Mouse (Mus musculus) erythroblast, embryonic 14.5 days (primary cell): ENCODE results near the gene Sulf2. TPM values are rescaled to one million over a fixed set of nuclear protein-coding genes. Genes with fewer than 3 reads are reported as not detected.
"Not testable (repeated sequence)": the region's sequence is repeated elsewhere in the genome, so short reads cannot be mapped to it uniquely, and the experiment has no call there.

Experiments used
- H3K27me3 ChIP-seq: 2 replicates; pipeline ENCODE4 v1.6.1; 2012; ENCODE audit warnings: inconsistent platforms; ENCODE audit not compliant: control insufficient read depth
- H3K36me3 ChIP-seq: 2 replicates; pipeline ENCODE4 v1.6.1; 2012; ENCODE audit warnings: mild to moderate bottlenecking, inconsistent platforms; ENCODE audit not compliant: control insufficient read depth
- H3K4me1 ChIP-seq: 2 replicates; pipeline ENCODE4 v1.6.1; 2012; ENCODE audit warnings: inconsistent platforms; ENCODE audit not compliant: control insufficient read depth
- H3K4me3 ChIP-seq: replicated peaks from 2 replicates; pipeline ENCODE3; 2012; ENCODE audit warnings: moderate library complexity, mild to moderate bottlenecking, inconsistent platforms
- H3K9me3 ChIP-seq: 2 replicates; pipeline ENCODE4 v1.6.1; 2012; ENCODE audit warnings: low read length, inconsistent platforms, mixed read lengths; ENCODE audit not compliant: control insufficient read depth
- GATA1 ChIP-seq: IDR thresholded peaks from 2 replicates; pipeline ENCODE4 v1.6.1; 2012; ENCODE audit warnings: low read length, inconsistent platforms, mixed read lengths
- TAL1 ChIP-seq: IDR thresholded peaks from 3 replicates; pipeline ENCODE4 v1.6.1; 2012; ENCODE audit warnings: low read length, inconsistent platforms, mixed read lengths
- polyA plus RNA-seq: library from polyadenylated mRNA; stranded (reverse); fragments of >175 nt; gene quantifications from 2 replicates; pipeline ENCODE4 v1.2.3, GENCODE M21; 2012

Gene Sulf2
- polyA plus RNA-seq, 1 experiment: 0.01 TPM

DNA sequence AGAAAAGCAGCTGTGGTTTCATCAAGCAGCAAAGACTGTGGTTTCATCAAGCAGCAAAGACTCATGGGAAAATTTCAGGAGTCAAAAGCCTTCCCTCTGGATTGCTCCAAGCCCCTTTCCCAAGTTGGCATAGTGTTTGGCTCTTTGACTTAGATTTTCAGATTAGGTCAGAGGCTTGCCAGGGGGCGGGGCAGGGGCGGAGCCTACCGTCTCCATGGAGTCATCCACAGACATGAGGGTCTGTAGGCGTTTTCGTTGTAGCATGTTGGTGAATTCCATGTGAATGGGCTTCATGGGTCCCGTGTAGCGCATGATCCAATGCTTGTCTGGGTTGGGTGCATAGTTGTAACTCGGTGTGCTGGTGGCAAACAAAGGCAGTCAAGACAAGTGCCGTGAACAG is 66.5 kb downstream of the Sulf2 start:
- H3K27me3 ChIP-seq: no peaks in the 10 kb centered on the region
- no peaks in the 10 kb centered on the region for H3K4me1 ChIP-seq
- no peak for TF ChIP-seq TAL1
- TF ChIP-seq GATA1: no peak
- H3K4me3 ChIP-seq: no peak overlapping the region
- H3K36me3 ChIP-seq: no peaks in the 10 kb centered on the region
- H3K9me3 ChIP-seq: peaks cover 3% of the 10 kb centered on the region; the same call in 1 of the 2 replicates

DNA sequence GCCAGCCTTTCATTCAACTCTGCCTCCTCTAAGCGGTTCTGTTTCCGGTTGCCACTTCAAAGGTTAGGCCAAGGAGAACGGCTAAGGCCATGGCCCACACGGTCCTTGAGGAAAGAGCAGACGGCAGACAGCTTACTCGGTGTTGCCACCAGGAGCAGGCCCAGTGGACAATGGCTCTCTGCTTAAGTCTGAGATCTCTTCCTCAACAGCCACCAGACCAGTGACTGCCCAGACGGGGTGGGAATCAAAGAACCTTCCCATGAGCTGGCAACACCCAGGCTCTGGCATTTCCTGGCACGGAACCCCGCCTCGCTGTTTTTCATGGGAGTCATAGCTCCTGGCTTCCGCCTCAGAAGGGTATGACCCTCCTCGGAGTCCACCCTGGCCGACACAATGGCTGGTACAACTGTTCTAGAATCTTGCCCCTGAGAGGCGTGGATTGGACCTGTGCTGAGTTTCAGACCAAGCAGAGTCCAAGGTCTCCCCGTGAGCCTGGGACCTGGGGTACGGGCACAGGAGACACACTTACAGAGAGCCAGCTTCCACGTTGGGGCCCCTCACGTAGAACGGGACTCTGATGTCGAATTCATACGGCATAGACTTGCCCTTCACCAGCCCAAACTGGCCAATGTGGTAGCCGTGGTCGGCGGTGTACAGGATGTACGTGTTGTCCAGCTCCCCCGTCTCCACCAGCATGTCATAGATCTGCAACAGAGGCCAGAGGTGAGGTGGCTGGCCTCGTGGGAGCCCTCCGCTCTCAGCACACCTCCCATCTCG is 68.8 kb downstream of the Sulf2 start:
- Histone ChIP-seq H3K4me3 (no peak overlapping the region), H3K4me1 (no peaks in the 10 kb centered on the region), H3K27me3 (no peaks in the 10 kb centered on the region), H3K36me3 (no peaks in the 10 kb centered on the region), H3K9me3 (no peaks in the 10 kb centered on the region)
- TF ChIP-seq GATA1 (no peak), TAL1 (no peak)

DNA sequence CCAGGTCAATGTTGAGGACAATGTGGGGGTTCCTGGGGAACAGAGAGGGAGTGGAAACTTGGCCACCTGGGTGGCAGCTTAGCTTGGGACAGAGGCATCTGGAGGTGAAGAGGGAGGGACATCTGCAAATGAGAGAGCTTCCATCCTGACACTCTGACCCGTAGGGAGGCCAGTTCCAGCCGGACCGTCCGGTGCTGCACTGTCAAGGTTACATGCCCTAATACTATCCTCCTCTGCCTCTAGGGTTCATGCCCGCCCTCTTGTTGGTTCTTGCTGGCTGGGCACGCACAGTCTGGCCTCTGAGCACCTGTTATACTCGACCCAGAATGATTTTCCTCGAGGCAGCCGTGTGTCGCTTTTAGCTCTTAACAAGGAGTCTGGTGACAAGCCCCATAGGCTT is 69.7 kb downstream of the Sulf2 start:
- Histone ChIP-seq H3K4me1 (peaks cover 3% of the 10 kb centered on the region; the same call in 1 of the 2 replicates), H3K27me3 (no peaks in the 10 kb centered on the region), H3K36me3 (no peaks in the 10 kb centered on the region), H3K9me3 (no peaks in the 10 kb centered on the region), H3K4me3 (no peak overlapping the region)
- TF ChIP-seq TAL1 (no peak), GATA1 (no peak)

DNA sequence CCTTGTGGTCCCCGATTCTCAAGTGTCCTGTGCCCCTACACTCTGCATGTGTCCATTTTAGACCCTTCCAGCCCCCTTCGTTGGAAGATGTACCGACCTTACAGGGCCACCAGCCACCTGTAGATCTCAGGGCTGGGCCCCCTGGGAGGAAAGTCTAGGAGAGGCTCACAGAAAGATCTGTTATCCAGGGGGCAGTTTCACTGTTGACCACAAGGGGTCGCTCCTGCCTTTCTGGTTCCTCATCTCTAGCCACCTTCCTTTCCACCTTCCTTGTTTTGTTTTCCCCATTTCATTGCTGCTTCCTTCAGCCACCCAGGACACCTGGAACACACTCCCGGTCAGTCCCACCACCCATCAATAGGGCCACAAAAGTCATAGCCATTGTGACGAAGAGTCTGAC is 70.5 kb downstream of the Sulf2 start:
- not testable (repeated sequence) for H3K36me3 ChIP-seq, H3K4me1 ChIP-seq, H3K4me3 ChIP-seq, H3K9me3 ChIP-seq, H3K27me3 ChIP-seq

DNA sequence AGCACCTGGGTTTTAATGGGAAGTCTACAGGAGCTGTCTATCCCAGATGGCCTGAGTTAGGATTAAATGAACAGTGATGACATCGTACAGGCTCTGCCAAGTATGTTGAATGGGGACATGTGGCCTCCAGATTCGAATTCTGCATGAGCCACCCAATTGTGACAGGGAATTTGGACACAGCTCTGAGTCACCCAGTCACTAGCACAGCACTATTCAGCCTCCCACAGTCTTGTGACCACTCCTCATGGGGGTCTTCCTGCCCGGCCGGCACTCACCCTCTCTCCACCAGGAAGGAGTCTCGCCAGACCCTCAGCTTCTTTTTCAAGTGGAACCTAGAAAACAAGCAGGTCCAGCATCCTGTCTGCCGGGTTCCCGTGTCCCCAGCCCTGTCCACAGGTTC is 71.4 kb downstream of the Sulf2 start:
- peaks cover 9% of the 10 kb centered on the region for H3K4me1 ChIP-seq
- no peak overlapping the region for H3K4me3 ChIP-seq
- H3K9me3 ChIP-seq: no peaks in the 10 kb centered on the region
- no peak for TF ChIP-seq GATA1
- TF ChIP-seq TAL1: no peak
- H3K27me3 ChIP-seq: no peaks in the 10 kb centered on the region
- no peaks in the 10 kb centered on the region for H3K36me3 ChIP-seq

DNA sequence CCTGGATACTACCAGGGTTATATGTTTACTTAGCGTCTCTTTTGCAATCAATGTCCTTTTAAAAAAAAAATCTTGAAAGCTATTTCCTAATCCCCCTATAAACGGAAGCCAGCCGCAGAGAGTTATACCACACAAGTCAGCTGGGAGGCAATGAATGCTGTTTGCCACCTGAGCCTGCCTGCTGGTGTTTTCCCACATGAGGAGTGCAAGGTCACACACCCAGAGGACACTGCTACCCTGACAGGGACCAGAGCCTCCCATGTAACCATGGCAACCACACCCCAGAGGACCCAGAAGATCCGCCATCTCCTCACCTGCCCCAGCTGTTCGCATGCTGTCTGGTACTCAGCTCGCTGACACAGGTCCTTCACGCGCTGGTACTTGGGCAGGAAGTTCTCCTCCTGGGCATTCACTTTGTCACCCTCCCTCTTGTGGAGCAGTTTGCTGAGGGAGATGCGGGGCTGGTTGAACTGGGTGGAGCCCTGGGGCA is 71.9 kb downstream of the Sulf2 start:
- Histone ChIP-seq H3K27me3 (no peaks in the 10 kb centered on the region), H3K4me3 (no peak overlapping the region), H3K4me1 (peaks cover 9% of the 10 kb centered on the region), H3K9me3 (no peaks in the 10 kb centered on the region), H3K36me3 (no peaks in the 10 kb centered on the region)
- TF ChIP-seq GATA1: no peak
- TF ChIP-seq TAL1: no peak

DNA sequence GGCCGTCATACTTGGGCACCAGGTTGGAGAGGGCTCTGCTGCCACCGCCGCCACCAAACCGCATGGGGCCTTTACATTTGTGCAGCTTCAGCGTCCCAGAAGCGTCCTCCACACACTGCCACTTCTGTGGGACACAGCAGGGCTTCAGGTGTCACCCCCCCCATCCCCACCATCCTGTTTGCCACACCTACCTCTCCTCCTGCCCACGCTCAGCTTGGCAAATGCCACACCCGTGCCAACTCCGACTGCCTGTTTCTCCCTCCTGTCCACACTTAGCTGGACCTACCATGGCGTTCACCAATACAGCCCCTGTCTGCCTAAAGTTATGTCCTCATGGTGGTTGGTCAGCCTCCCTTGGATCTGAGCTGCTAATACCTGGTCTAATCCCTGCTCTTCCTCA is 72.8 kb downstream of the Sulf2 start:
- no peaks in the 10 kb centered on the region for H3K27me3 ChIP-seq
- no peak overlapping the region for H3K4me3 ChIP-seq
- H3K36me3 ChIP-seq: no peaks in the 10 kb centered on the region
- H3K9me3 ChIP-seq: no peaks in the 10 kb centered on the region
- TF ChIP-seq TAL1 (no peak), GATA1 (no peak)
- peaks cover 9% of the 10 kb centered on the region for H3K4me1 ChIP-seq

DNA sequence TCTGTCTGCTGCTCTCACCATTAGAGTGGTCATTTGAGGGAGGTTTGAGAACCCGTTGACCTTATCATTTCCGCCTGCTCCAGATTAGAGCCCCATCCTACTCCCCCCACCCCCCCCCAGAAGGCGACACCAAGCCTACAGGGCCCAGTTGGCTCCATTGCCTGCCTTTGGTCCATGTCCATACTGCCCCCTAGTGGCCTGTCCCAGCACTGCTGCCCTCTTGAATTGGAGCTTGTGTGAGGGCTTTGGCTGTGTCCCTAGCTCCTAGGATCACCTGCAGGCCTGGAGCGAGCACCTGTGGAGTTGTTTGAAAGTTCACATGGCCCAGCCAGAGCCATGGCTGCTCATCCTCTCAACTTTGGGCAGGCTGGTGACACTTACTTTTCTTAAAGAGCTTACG is 73.3 kb downstream of the Sulf2 start:
- no peak for TF ChIP-seq TAL1
- TF ChIP-seq GATA1: no peak
- H3K9me3 ChIP-seq: no peaks in the 10 kb centered on the region
- no peaks in the 10 kb centered on the region for H3K27me3 ChIP-seq
- peaks cover 9% of the 10 kb centered on the region for H3K4me1 ChIP-seq
- H3K36me3 ChIP-seq: no peaks in the 10 kb centered on the region
- H3K4me3 ChIP-seq: no peak overlapping the region

DNA sequence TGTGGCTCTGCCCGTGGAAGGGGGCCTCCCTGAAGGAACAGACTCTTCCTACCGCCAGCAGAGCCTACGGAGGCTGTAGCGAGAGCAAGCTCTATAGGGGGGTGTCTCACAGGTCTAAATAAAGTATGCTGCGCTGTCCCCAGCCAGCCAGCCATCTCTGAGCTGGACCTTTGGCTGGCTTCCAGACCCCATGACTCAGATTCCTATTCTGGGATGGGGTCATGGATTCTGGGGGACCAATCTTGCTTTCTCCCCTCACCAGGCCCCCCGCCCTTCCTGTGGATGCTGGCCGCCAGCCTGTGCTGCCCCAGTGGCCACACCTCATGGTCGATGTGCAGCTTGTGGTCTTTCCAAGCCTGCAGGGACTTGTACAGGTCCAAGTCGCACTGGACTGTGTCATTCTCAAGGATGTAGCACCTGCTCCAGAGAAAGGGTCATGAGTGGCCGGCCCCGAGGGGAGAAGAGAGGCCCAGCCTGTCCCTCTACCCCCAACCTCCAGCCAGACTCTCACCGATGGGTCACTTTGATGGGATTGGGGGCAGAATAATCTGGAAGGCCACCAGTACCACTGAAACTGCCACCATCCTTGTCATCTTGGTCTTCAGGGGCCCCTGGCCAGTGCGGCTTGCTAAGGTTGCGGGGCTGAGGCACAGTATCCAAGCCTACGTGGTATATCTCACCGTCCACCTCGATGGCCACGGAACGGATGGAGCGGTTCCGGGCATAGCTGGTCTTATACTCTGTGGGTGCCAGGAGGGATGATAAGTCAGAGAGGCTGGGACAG is 74.3 kb downstream of the Sulf2 start:
- no peaks in the 10 kb centered on the region for H3K36me3 ChIP-seq
- H3K4me3 ChIP-seq: peak overlapping the region; percentile 33
- H3K27me3 ChIP-seq: no peaks in the 10 kb centered on the region
- H3K9me3 ChIP-seq: no peaks in the 10 kb centered on the region
- peaks cover 9% of the 10 kb centered on the region for H3K4me1 ChIP-seq
- TF ChIP-seq TAL1 (no peak), GATA1 (no peak)
